Mouse (Mus musculus): ENCODE data around the gene Tnfsf15.

GRCm38 (mm10) chr4:63738364-63738997 lies 6.4 kb downstream of the Tnfsf15 start:
- TF ChIP-seq CTCF (IDR thresholded peaks at IDR 0.05; ENCODE audit: low read depth) (no peak), EP300 (IDR thresholded peaks at IDR 0.05; ENCODE audit: low read depth) (no peak)
